Mouse (Mus musculus): Measurements from ENCODE around the gene 4930518I15Rik. TPM values are rescaled to one million over a fixed set of nuclear protein-coding genes. Genes with fewer than 3 reads are reported as not detected.

Gene 4930518I15Rik
- polyA plus RNA-seq, 1 experiment from 2014 or later = 9.7 TPM

- Histone ChIP-seq H3K27ac (replicated peaks) (peak overlapping the region; percentile 44; the same call in 1 of the 2 replicates), H3K4me1 (peaks cover 16% of the 10 kb centered on the region; the same call in 1 of the 2 replicates), H3K4me2 (replicated peaks) (no peak overlapping the region), H3K4me3 (replicated peaks) (no peak overlapping the region), H3K36me3 (no peaks in the 10 kb centered on the region), H3K27me3 (no peaks in the 10 kb centered on the region), H3K9me3 (replicated peaks) (no peaks in the 10 kb centered on the region), H3K9ac (no peak overlapping the region)
- WGBS = 11% methylated on average over 8 of the region's 8 CpGs
- ATAC-seq (ENCODE audit: insufficient number of reproducible peaks, low FRiP score, low TSS enrichment, low read depth) = no peak
Measured at GRCm38 (mm10) chr2:156814344-156814801, 43.4 kb downstream of the 4930518I15Rik start.

- 64% methylated on average over 5 of the region's 5 CpGs for WGBS
- H3K4me3 ChIP-seq (replicated peaks) = no peak overlapping the region
- no peaks in the 10 kb centered on the region for H3K27me3 ChIP-seq
- no peaks in the 10 kb centered on the region for H3K36me3 ChIP-seq
- H3K27ac ChIP-seq (replicated peaks) = no peak overlapping the region
- H3K9ac ChIP-seq = no peak overlapping the region
- no peak for ATAC-seq (ENCODE audit: insufficient number of reproducible peaks, low FRiP score, low TSS enrichment, low read depth)
- no peak overlapping the region for H3K4me2 ChIP-seq (replicated peaks)
- peaks cover 16% of the 10 kb centered on the region; the same call in 1 of the 2 replicates for H3K4me1 ChIP-seq
- H3K9me3 ChIP-seq (replicated peaks) = no peaks in the 10 kb centered on the region
Measured at GRCm38 (mm10) chr2:156811556-156811955, 46.2 kb downstream of the 4930518I15Rik start.

- Histone ChIP-seq H3K27me3 (no peaks in the 10 kb centered on the region), H3K4me3 (replicated peaks) (no peak overlapping the region), H3K27ac (replicated peaks) (no peak overlapping the region), H3K4me2 (replicated peaks) (no peak overlapping the region), H3K4me1 (peaks cover 16% of the 10 kb centered on the region; the same call in 1 of the 2 replicates), H3K36me3 (no peaks in the 10 kb centered on the region), H3K9me3 (replicated peaks) (no peaks in the 10 kb centered on the region), H3K9ac (no peak overlapping the region)
- WGBS = 98% methylated on average over 10 of the region's 10 CpGs
- no peak for ATAC-seq (ENCODE audit: insufficient number of reproducible peaks, low FRiP score, low TSS enrichment, low read depth)
Measured at GRCm38 (mm10) chr2:156810716-156811115, 47.0 kb downstream of the 4930518I15Rik start.

GRCm38 (mm10) chr2:156809579-156809978, 48.2 kb downstream of the 4930518I15Rik start:
- no peak overlapping the region for H3K9ac ChIP-seq
- no peak; the same call in 1 of the 2 replicates for ATAC-seq (ENCODE audit: insufficient number of reproducible peaks, low FRiP score, low TSS enrichment, low read depth)

GRCm38 (mm10) chr2:156806886-156807285, 50.9 kb downstream of the 4930518I15Rik start:
- no peak overlapping the region for H3K9ac ChIP-seq
- 61% methylated on average over 6 of the region's 6 CpGs for WGBS
- H3K4me1 ChIP-seq = no peaks in the 10 kb centered on the region
- H3K27me3 ChIP-seq = no peaks in the 10 kb centered on the region
- no peak for ATAC-seq (ENCODE audit: insufficient number of reproducible peaks, low FRiP score, low TSS enrichment, low read depth)
- no peak overlapping the region for H3K4me2 ChIP-seq (replicated peaks)
- no peak overlapping the region for H3K4me3 ChIP-seq (replicated peaks)
- no peak overlapping the region for H3K27ac ChIP-seq (replicated peaks)
- no peaks in the 10 kb centered on the region for H3K9me3 ChIP-seq (replicated peaks)
- H3K36me3 ChIP-seq = no peaks in the 10 kb centered on the region

More at GRCm38 (mm10) chr2:156809579-156809978, 48.2 kb downstream of the 4930518I15Rik start:
- no peak overlapping the region for H3K4me3 ChIP-seq (replicated peaks)
- no peaks in the 10 kb centered on the region for H3K36me3 ChIP-seq
- peaks cover 5% of the 10 kb centered on the region; the same call in 1 of the 2 replicates for H3K4me1 ChIP-seq
- no peak overlapping the region for H3K4me2 ChIP-seq (replicated peaks)
- H3K27me3 ChIP-seq = no peaks in the 10 kb centered on the region
- no peaks in the 10 kb centered on the region for H3K9me3 ChIP-seq (replicated peaks)
- no peak overlapping the region for H3K27ac ChIP-seq (replicated peaks)
- 50% methylated on average over 2 of the region's 2 CpGs for whole genome bisulfite sequencing

Other genes with a start within 250 kb of the 4930518I15Rik start
- gene Dlgap4, start 244.2 kb downstream of the 4930518I15Rik start, polyA plus RNA-seq (2015; fragmentation: Nextera tagmentation; extraction: Ambion mirVana) = 87.7 and 96.6 TPM in 2 replicates
- gene Myl9, start 82.5 kb downstream of the 4930518I15Rik start, polyA plus RNA-seq (2015; fragmentation: Nextera tagmentation; extraction: Ambion mirVana) = 245 and 251 TPM in 2 replicates
- gene Tgif2, start 17.9 kb downstream of the 4930518I15Rik start, polyA plus RNA-seq (2015; fragmentation: Nextera tagmentation; extraction: Ambion mirVana) = 51.1 and 51.6 TPM in 2 replicates
- 152 and 160 TPM in 2 replicates for gene Rab5if, start 5.2 kb upstream of the 4930518I15Rik start, polyA plus RNA-seq (2015; fragmentation: Nextera tagmentation; extraction: Ambion mirVana)
- gene Sla2, start 29.2 kb upstream of the 4930518I15Rik start, polyA plus RNA-seq (2015; fragmentation: Nextera tagmentation; extraction: Ambion mirVana) = 0.52 and 0.56 TPM in 2 replicates
- gene Ndrg3, start 134.1 kb upstream of the 4930518I15Rik start, polyA plus RNA-seq (2015; fragmentation: Nextera tagmentation; extraction: Ambion mirVana) = 52.9 and 53.9 TPM in 2 replicates
- gene Dsn1, start 149.2 kb upstream of the 4930518I15Rik start, polyA plus RNA-seq (2015; fragmentation: Nextera tagmentation; extraction: Ambion mirVana) = 27.5 and 28.2 TPM in 2 replicates
- gene Soga1, start 221.3 kb upstream of the 4930518I15Rik start, polyA plus RNA-seq (2015; fragmentation: Nextera tagmentation; extraction: Ambion mirVana) = 3.5 and 4.4 TPM in 2 replicates
- not detected in 2 replicates for gene Tldc2, start 229.1 kb upstream of the 4930518I15Rik start, polyA plus RNA-seq (2015; fragmentation: Nextera tagmentation; extraction: Ambion mirVana)

Data from embryonic facial prominence, embryonic 15.5 days (tissue).